Mouse (Mus musculus): ENCODE measurements at regions not wholly inside any gene's neighbourhood (a gene's known extent, or its start where the extent isn't known, plus 50 kb on each side); places are given as distances from the start of the nearest gene placed in this dataset.

- no peak for TF ChIP-seq CTCF (IDR thresholded peaks at IDR 0.05)
- no peak for TF ChIP-seq EP300 (IDR thresholded peaks at IDR 0.05)
Measured at GRCm38 (mm10) chr16:92969036-92969435, 143.1 kb upstream of the Runx1 start.

Measured in lung, postnatal 0 days (tissue).